In genomic region chr16:3343372-3343771, GRCm38 (mm10) we compare ENCODE assay signal across 8 mouse cellular contexts.
DNase-seq lines count a peak whose midpoint lies in the region; ATAC-seq and TF ChIP-seq lines count a peak whose summit lies in the region.
"Not testable (repeated sequence)": the region's sequence is repeated elsewhere in the genome, so short reads cannot be mapped to it uniquely, and the experiment has no call there.

No protein-coding gene starts in this region.

- not testable (repeated sequence) for H3K27ac ChIP-seq in CH12.LX (ENCODE audit: insufficient read depth, low read depth); MEL (ENCODE audit: control insufficient read depth, low read depth, low read length); hindbrain, embryonic 14.5 days

- not testable (repeated sequence) for H3K9me3 ChIP-seq in CH12.LX (replicated peaks; ENCODE audit: low read length); MEL (replicated peaks; ENCODE audit: insufficient read depth, low read length); hindbrain, embryonic 14.5 days (ENCODE audit: control insufficient read depth, low read length)

- H3K4me3 ChIP-seq in CH12.LX (replicated peaks in 1 of 3; ENCODE audit: low read depth in 2 of 3, low read length in 2 of 3, poor library complexity in 1 of 3); MEL (ENCODE audit: control insufficient read depth in 1 of 2, insufficient read depth in 1 of 2, low read depth in 2 of 2, low read length in 2 of 2); hindbrain, embryonic 14.5 days (replicated peaks; ENCODE audit: low read length): not testable (repeated sequence)

- ATAC-seq in erythroid progenitor cell, adult 5-6 weeks (replicated peaks; ENCODE audit: low FRiP score, poor library complexity, severe bottlenecking): peak; percentile 58
- 0 out of 2 replicates have a peak, but pooled peaks have one; percentile 6 for ATAC-seq in hindbrain, embryonic 14.5 days (ENCODE audit: low FRiP score)
- peak; percentile 78 for ATAC-seq in megakaryocyte, adult 5-6 weeks (ENCODE audit: poor library complexity, severe bottlenecking)
- ATAC-seq in neutrophil, adult 5-6 weeks (ENCODE audit: extremely low read depth, insufficient number of reproducible peaks, low FRiP score, poor library complexity, severe bottlenecking): peak; percentile 47; the same call in 1 of the 2 replicates

- H3K4me2 ChIP-seq in CH12.LX (ENCODE audit: insufficient read depth, low read depth, poor library complexity, severe bottlenecking); hindbrain, embryonic 14.5 days (replicated peaks): not testable (repeated sequence)

- not testable (repeated sequence) for H3K36me3 ChIP-seq in CH12.LX (replicated peaks in 1 of 2; ENCODE audit: control insufficient read depth in 1 of 2, insufficient read depth in 1 of 2, low read length in 1 of 2); MEL (ENCODE audit: control insufficient read depth in 1 of 2, insufficient read depth in 2 of 2, low read length in 2 of 2); hindbrain, embryonic 14.5 days (replicated peaks; ENCODE audit: control insufficient read depth, insufficient read depth)

- not testable (repeated sequence) for TF ChIP-seq EP300 in CH12.LX (IDR thresholded peaks at IDR 0.05; ENCODE audit: low read length); MEL (IDR thresholded peaks at IDR 0.05; ENCODE audit: low read depth in 1 of 2, low read length in 2 of 2)

- not testable (repeated sequence) for H3K4me1 ChIP-seq in CH12.LX (ENCODE audit: control insufficient read depth in 1 of 2, insufficient read depth in 2 of 2); MEL (ENCODE audit: control insufficient read depth in 1 of 2, insufficient read depth in 2 of 2, low read length in 2 of 2); hindbrain, embryonic 14.5 days (replicated peaks; ENCODE audit: control insufficient read depth, insufficient read depth, low read length)

- in situ Hi-C loops in CH12.LX (cut with MboI; ENCODE audit: low pct_ligation_motif_present, low pct_unique_long_range_greater_than_20kb, low sequenced_read_pairs): not testable (repeated sequence)

- TF ChIP-seq RAD21 in CH12.LX (IDR thresholded peaks at IDR 0.05; ENCODE audit: low read depth, low read length): peak; percentile 46
- TF ChIP-seq RAD21 in MEL (IDR thresholded peaks at IDR 0.05; ENCODE audit: low read depth, low read length): peak; percentile 8

- H3K27me3 ChIP-seq in CH12.LX (replicated peaks); MEL (ENCODE audit: control insufficient read depth in 1 of 2, insufficient read depth in 2 of 2, low read length in 2 of 2); hindbrain, embryonic 14.5 days (ENCODE audit: control insufficient read depth, insufficient read depth, low read length): not testable (repeated sequence)

- DNase-seq in 3134 (ENCODE audit: extremely low read depth, insufficient read length, low spot score) (peak; percentile 22), CH12.LX (ENCODE audit: extremely low read depth) (peak; percentile 70), MEL (ENCODE audit: low read depth, low spot score) (peak; percentile 5), ZHBTc4 (ENCODE audit: low read depth, low spot score) (peak; percentile 66)
- not testable (repeated sequence) for DNase-seq in hindbrain, embryonic 14.5 days (ENCODE audit: low spot score)

- TF ChIP-seq POLR2A in CH12.LX (IDR thresholded peaks at IDR 0.05; ENCODE audit: low read depth, low read length); MEL (IDR thresholded peaks at IDR 0.05; ENCODE audit: control insufficient read depth in 1 of 2, insufficient read depth in 1 of 2, low read depth in 1 of 2, low read length in 2 of 2, poor library complexity in 1 of 2): not testable (repeated sequence)

- dilution Hi-C loops in CH12.LX (cut with MboI; ENCODE audit: extremely low pct_ligation_motif_present, extremely low pct_unique_long_range_greater_than_20kb, low sequenced_read_pairs): not testable (repeated sequence)

- H3K79me2 ChIP-seq in CH12.LX (replicated peaks; ENCODE audit: control insufficient read depth, extremely low read depth, insufficient read depth, poor library complexity, severe bottlenecking); MEL (ENCODE audit: control insufficient read depth, insufficient read depth, low read length, poor library complexity): not testable (repeated sequence)

- not testable (repeated sequence) for H3K9ac ChIP-seq in CH12.LX (ENCODE audit: insufficient read depth, low read depth); MEL (ENCODE audit: control insufficient read depth, low read depth, low read length, poor library complexity, severe bottlenecking); hindbrain, embryonic 14.5 days

- WGBS in hindbrain, embryonic 14.5 days: 40% methylated on average over 4 of the region's 4 CpGs

- TF ChIP-seq CTCF in CH12.LX (conservative IDR thresholded peaks at IDR 0.05 in 1 of 2, IDR thresholded peaks at IDR 0.05 in 1 of 2; ENCODE audit: low read depth in 2 of 2, low read length in 2 of 2) (peak in 1 of 2 experiments; percentile 63; a peak in 2 of 4 replicates), MEL (IDR thresholded peaks at IDR 0.05 in 2 of 3, conservative IDR thresholded peaks at IDR 0.05 in 1 of 3; ENCODE audit: control insufficient read depth in 1 of 3, insufficient read depth in 1 of 3, low read depth in 2 of 3, low read length in 3 of 3, poor library complexity in 1 of 3, severe bottlenecking in 1 of 3) (0 out of 6 replicates have a peak, but pooled peaks of 1 of the 3 experiments have one; percentile 3)

TF ChIP-seq in CH12.LX, 34 proteins besides CTCF, POLR2A, EP300 and RAD21:
- TF ChIP-seq SMC3 (IDR thresholded peaks at IDR 0.05; ENCODE audit: low read depth, low read length): peak; percentile 35

Comparison
In these comparisons a context has a peak if more than half of its experiments do, and no peak if none do; other contexts are left out.
1. ATAC-seq: peak in every context shown above with its lines; median percentile 78 in megakaryocyte, adult 5-6 weeks; 58 in erythroid progenitor cell, adult 5-6 weeks; 47 in neutrophil, adult 5-6 weeks; 6 in hindbrain, embryonic 14.5 days.